Mouse (Mus musculus) NIH3T3 (cell line): ENCODE results near the gene Fiz1.
A peak's percentile ranks its signal among the peaks of the same experiment; 100 is the strongest.
"Not testable (repeated sequence)": the region's sequence is repeated elsewhere in the genome, so short reads cannot be mapped to it uniquely, and the experiment has no call there.

Experiments used
- DNase-seq: peaks from one replicate; pipeline ENCODE4 v3.0.0-alpha.2; 2012; ENCODE audit warnings: low read depth

The Fiz1 gene

GRCm38 (mm10) chr7:5037467-5037866 is 23.0 kb upstream of the Fiz1 start:
- no peak for DNase-seq

DNA sequence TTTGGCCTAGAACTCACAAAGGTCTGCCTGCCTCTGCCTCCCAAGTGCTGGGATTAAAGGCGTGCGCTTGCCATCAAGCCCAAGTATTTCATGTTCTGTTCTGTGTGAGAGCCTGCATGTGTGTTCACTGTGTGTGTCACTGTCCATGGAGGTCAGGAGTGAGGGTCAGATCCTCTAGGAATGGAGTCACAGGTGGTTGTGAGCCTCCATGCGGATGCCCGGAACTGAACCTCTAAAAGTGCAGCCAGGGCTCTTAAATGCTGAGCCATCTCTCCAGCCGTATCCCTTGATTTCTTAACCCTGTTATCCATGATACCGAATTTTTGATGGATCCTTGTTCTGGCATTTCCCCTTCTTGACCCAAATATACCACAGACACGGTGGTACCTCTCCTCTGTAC is 22.5 kb upstream of the Fiz1 start:
- no peak for DNase-seq

DNA sequence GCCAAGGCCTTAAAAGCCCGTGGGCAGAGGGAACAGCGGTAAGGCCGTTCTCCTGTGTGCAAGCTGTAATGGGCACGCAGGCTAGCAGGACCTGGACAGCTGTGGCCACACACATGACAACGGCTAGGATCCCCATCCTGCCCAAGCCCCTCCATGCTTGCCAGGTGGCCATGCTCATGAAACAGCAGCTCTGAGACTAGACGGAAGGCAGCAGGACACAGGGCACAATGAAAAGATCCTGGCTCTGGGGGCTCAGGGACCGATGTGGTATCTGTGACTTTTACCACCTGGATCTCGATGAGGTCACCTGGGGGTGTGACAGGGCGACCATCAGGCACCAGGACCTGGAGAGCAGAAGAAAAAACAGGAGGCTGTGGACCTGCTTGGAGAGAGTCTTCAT is 21.6 kb upstream of the Fiz1 start:
- DNase-seq = no peak

DNA sequence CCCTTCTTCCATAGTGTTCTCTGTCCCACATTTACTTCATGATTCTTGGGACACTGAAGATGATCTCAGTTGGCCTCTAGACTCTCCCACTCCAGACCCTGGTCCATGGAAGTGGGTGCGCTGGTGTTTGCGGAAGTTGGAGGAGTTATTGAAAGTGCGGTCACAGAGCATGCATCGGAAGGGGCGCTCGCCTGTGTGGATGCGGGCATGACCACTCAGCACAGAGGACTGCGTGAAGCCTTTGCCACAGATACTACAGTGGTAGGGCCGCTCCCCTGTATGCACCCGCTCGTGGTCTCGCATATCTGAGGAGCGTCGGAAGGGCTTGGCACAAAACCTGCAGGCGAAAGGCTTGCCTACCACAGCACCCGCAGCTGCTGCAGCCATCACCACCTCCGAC is 21.1 kb upstream of the Fiz1 start:
- no peak for DNase-seq

DNA sequence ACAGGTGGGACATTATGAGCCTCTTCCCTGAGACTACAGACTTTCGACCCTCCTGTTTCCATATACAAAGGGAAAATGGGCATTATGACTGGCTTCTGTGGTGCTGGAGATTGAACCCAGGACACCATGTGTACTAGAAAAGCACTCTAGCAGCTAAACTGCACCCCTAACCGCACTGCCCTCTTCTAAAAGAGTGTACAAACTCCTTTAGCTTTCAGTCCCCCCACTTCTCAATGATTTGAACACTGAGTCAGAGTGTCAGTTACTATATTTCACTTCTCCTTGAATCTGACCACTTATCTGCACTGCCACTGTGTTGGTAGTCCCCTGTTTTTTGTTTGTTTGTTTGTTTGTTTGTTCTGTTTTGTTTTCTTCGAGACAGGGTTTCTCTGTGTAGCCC is 19.3 kb upstream of the Fiz1 start, which contains the start of gene 4632433K11Rik:
Gene 4632433K11Rik, plus strand, starts transcription at position 301 of the 400 bp plus-strand sequence.
- no peak for DNase-seq

DNA sequence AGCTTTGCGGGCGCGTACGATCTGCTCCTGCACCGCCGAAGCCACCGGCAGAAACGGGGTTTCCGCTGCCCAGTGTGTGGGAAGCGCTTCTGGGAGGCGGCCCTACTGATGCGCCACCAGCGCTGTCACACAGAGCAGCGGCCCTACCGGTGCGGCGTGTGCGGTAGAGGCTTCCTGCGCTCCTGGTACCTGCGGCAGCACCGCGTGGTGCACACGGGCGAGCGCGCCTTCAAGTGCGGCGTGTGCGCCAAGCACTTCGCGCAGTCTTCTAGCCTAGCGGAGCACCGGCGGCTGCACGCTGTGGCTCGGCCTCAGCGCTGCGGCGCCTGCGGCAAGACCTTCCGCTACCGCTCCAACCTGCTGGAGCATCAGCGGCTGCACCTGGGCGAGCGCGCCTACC is 17.0 kb upstream of the Fiz1 start:
- DNase-seq = no peak

- DNase-seq = no peak
Measured at GRCm38 (mm10) chr7:5030554-5031275, 16.2 kb upstream of the Fiz1 start.

DNA sequence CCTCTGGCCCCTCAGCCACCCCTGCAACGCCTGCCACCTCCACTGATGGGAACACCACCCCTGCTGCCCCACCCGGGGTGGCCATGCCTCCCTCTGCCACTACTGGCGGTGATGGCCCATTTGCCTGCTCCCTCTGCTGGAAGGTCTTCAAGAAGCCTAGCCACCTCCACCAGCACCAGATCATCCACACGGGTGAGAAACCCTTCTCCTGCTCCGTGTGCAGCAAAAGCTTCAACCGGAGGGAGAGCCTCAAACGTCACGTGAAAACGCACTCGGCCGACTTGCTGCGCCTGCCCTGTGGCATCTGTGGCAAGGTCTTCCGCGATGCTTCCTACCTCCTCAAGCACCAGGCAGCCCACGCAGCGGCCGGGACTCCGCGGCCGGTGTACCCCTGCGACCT is 15.4 kb upstream of the Fiz1 start:
- no peak for DNase-seq

- no peak for DNase-seq
Measured at GRCm38 (mm10) chr7:5029543-5029942, 15.0 kb upstream of the Fiz1 start.

DNA sequence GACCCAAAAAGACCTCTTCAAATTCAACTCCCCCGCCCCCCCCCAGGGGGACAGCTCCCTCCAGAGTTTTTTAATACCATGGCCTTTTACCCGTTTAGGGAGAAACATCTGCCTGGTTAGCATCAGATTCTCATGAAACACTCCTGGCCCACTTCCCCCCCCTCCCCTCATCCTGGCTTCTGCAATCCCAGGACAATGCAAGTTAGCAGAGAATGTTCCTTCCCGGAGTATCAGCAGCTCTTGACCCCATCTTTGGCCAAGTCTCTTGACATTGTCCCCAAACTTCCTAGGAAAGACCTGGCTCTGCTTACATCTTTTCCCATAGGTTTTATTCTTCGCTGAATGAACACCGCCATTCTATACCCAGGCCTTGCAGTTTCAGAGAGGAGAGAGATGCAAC is 6.7 kb upstream of the Fiz1 start:
- peak; percentile 22 for DNase-seq

GRCm38 (mm10) chr7:5020685-5021084 is 6.2 kb upstream of the Fiz1 start:
- DNase-seq = peak; percentile 59

DNA sequence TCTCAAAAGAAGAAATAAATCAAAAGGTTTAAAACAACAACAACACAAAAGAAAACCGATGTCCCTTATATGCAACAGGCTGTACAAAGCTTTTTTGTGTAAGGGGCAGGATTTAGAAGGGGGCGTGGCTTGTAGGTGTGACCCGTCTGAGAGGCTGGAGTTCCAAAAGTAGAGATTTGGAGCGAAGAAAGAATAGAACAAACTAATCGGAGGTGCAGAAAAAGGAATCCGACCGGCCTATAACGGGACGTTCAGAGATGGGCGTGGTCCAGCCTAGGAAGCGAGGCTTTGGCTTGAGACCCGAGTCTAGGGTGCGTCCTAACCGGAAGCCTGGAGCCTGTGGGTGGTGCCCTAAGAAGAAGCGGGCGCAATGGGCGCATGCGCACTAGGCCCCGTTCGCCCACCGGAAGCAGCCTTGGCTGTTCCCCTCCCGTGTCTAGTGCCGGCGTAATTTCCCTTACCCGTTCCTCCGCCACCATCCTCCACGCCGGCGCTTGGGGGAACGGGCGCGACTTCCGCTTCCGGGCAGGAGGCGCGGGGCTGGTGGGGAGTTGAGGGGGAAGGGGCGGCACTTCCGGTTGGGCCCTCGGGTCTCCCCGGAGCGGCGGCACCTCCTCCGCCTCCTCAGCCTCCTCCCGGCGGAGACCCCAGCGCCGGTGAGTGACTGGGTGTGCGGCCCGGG is 5.6 kb upstream of the Fiz1 start, which contains the start of the genes Zfp865 and Ccdc106:
Gene Zfp865, plus strand, starts transcription at position 377 of the 682 bp plus-strand sequence.
Gene Ccdc106, plus strand, starts transcription at position 554 of the 682 bp plus-strand sequence.
- peak; percentile 99 for DNase-seq

DNA sequence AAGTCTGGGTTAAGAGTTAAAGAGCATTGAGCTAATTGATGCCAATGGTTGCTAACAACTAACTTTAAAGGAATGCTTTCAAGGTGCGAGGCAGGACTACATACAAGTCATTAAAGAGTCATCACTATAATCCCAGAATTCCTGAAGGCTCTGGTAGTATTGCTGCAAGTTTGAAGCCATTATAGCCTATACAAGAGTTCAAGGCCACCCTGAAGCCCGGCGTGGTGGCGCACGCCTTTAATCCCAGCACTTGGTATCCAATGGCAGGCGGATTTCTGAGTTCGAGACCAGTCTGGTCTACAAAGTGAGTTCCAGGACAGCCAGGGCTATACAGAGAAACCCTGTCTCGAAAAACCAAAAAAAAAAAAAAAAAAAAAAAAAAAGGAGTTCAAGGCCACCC is 5.1 kb upstream of the Fiz1 start:
- peak; percentile 41 for DNase-seq

DNA sequence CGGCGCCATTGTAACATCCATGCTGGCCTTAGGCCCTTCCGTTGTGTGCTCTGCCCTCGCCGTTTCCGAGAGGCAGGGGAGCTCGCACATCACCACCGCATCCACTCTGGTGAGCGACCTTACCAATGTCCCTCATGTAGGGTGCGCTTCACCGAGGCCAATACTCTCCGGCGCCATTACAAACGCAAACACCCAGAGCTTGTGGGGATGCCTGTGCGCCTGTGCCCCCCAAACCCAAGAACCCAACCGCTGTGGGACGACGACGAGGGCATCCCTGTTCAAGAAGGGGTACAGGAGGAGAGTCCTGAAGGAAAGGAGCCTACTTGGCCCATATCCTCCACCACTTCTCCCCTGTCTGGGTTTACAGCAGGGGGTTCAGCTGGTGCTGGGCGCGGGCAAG is 3.4 kb upstream of the Fiz1 start:
- DNase-seq = no peak

DNA sequence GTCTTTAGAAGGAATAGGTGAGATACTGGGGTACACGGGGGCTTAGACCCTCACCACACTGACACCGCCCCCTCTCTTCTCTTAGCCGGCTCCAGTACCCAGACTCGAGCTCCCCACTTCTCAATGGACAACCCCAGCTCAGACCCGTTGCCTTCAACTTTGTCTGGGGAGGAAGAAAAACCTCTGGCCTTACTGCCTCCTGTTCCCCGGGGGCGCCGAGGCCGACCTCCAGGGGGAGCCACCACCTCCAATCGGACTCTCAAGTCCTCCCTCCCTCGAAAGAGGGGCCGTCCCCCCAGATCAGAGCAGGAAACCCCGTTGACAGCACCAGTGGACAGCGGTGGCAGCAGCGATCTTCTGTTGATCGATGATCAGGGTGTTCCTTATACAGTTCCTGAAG is 2.9 kb upstream of the Fiz1 start:
- no peak for DNase-seq

DNA sequence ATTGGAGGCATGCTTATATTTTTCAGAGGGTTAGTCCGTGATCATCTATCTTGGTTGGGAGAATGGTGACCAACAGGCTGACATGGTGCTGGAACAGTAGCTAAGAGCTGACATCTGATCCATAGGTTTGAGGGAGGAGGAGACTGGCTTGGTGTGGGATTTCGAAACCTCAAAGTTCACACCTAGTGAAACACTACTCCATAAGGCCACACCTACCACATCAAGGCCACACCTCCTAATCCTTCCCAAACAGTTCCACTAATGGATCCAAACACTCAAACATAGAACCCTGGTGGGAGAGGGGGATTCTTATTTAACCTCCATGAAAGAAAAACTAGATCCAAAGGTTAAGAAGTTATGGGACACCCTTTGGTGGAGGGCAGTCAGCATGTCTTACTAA is 2.4 kb upstream of the Fiz1 start:
- peak; percentile 19 for DNase-seq

- DNase-seq = peak; percentile 11
Measured at GRCm38 (mm10) chr7:5016057-5016456, 1.6 kb upstream of the Fiz1 start.

GRCm38 (mm10) chr7:5015118-5016001 is 863 bp upstream of the Fiz1 start, which contains the start of gene Gm44973:
Gene Gm44973, plus strand, starts transcription at chr7:5015496.
- peak; percentile 96 for DNase-seq

DNA sequence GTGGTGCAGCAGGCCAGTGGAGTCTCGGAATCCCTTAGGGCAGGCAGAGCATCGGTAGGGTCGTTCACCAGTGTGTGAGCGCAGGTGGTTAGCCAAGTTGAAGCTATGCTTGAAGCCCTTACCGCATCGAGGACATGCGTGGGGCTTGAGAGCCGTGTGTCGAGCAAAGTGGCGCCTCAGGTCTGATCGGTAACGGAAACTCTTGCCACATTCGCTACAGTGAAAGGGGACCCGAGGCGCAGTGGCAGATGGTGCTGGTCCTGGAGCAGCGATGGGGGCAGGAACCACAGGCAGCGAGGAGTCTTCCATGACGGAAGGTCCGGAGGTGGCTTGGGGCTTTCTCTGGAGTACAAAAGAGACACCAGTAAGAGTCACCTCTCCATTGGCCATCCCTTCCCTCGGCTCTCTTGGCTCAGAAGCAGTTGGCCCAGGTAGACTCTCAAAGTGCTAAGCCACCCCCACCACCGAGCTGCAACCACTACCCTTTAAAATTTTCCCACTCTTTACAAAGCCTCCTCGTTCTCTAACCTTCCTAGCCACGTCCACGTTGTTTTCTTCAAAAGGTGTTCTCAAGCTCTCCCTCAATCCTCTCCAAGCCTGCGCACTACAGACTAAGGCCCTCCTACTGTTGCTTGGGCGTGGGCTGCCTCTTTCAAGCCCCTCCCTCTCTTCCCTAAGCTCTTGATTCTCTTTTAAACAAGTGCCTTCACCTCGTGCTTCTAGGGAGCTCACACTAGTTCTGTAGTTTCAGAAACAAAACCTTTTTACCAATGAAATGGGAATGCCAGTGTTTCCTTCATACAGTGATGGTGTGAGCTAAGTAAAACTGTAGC is 1.6 kb downstream of the Fiz1 start:
- DNase-seq = peak; percentile 17

GRCm38 (mm10) chr7:5008229-5008628 is 6.3 kb downstream of the Fiz1 start:
- no peak for DNase-seq

DNA sequence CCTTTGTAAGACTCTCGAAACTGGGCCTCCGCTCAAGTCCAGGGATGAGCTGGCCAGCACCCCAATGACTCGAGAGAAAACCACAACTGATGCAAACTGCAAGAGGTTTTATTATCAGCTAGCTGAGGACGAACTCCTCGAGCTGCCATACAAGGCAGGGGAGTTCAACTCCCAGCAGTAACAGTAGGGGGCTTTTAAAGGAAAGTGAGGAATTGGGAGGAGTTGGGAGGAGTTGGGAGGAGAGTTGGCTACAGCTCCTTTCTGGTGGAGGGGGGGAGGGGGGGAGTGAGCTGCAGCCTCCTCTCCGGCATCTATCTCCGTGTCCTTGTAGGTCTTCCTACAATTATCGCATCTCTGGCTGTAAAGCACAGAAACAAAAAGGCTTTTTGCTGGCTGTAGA is 11.6 kb downstream of the Fiz1 start:
- not testable (repeated sequence) for DNase-seq

GRCm38 (mm10) chr7:4999876-5000275 is 14.6 kb downstream of the Fiz1 start:
- DNase-seq = peak; percentile 58
